Mouse (Mus musculus) liver, adult 2 months (tissue): ENCODE measurements around the gene Abcc12.

Source experiments
- CTCF ChIP-seq: fragments of 200-500 bp; IDR thresholded peaks from 2 replicates; pipeline ENCODE4 v1.5.1; 2011; ENCODE audit warnings: low read depth, low read length, control low read depth
- POLR2A ChIP-seq: fragments of 200-500 bp; IDR thresholded peaks from 2 replicates; pipeline ENCODE4 v1.6.1; 2011; ENCODE audit warnings: low read length, control low read depth; ENCODE audit not compliant: insufficient read depth; ENCODE audit errors: extremely low read depth

GRCm38 (mm10) chr8:86463215-86463614, 117.3 kb downstream of the Abcc12 start:
- TF ChIP-seq CTCF: no peak
- TF ChIP-seq POLR2A: no peak
